Mouse (Mus musculus) mouse trophoblast stem cell (cell line): ENCODE data around the gene Psd4.

Experiments
- in situ Hi-C, 2 experiments: fragments of 300-500 bp; cut with MseI, MboI; formaldehyde crosslinking; loops; 2 replicates in 1 of 2; 3 replicates in 1 of 2; pipeline ENCODE4 v1.15.1; 2025

Gene Psd4

GRCm38 (mm10) chr2:24367030-24367894 is at the start of gene Psd4:
Psd4 (plus strand) TSS chr2:24367580.
- in situ Hi-C loops: loop anchor here in 1 of 2 experiments (5.0 kb wide), 1 partner anchor 40 kb away; no protein-coding TSS in a partner anchor

GRCm38 (mm10) chr2:24317919-24318598 is 49.3 kb upstream of the Psd4 start:
- in situ Hi-C loops: no loop called here

- in situ Hi-C loops: no loop called here
Observed at GRCm38 (mm10) chr2:24335333-24335732, 32.0 kb upstream of the Psd4 start.

- in situ Hi-C loops: no loop called here
Observed at GRCm38 (mm10) chr2:24336545-24336944, 30.8 kb upstream of the Psd4 start, which contains the start of gene Il1rn. Il1rn (plus strand) TSS chr2:24336853.

- in situ Hi-C loops: no loop called here
Observed at GRCm38 (mm10) chr2:24341395-24341885, 25.9 kb upstream of the Psd4 start.

- in situ Hi-C loops: no loop called here
Observed at GRCm38 (mm10) chr2:24344619-24345018, 22.8 kb upstream of the Psd4 start.

- in situ Hi-C loops: no loop called here
Observed at GRCm38 (mm10) chr2:24345056-24345455, 22.3 kb upstream of the Psd4 start.

- in situ Hi-C loops: no loop called here
Observed at GRCm38 (mm10) chr2:24347926-24348325, 19.5 kb upstream of the Psd4 start.

GRCm38 (mm10) chr2:24351159-24351558 is 16.2 kb upstream of the Psd4 start:
- in situ Hi-C loops: no loop called here

GRCm38 (mm10) chr2:24353042-24353441 is 14.3 kb upstream of the Psd4 start:
- in situ Hi-C loops: no loop called here

- in situ Hi-C loops: no loop called here
Observed at GRCm38 (mm10) chr2:24357642-24358041, 9.7 kb upstream of the Psd4 start.

- in situ Hi-C loops: no loop called here
Observed at GRCm38 (mm10) chr2:24359347-24359746, 8.0 kb upstream of the Psd4 start.

- in situ Hi-C loops: no loop called here
Observed at GRCm38 (mm10) chr2:24363818-24364217, 3.6 kb upstream of the Psd4 start.

GRCm38 (mm10) chr2:24366214-24366975 is 985 bp upstream of the Psd4 start:
- in situ Hi-C loops: loop anchor here in 1 of 2 experiments (5.0 kb wide), 1 partner anchor 41 kb away; no protein-coding TSS in a partner anchor

GRCm38 (mm10) chr2:24367895-24368261 is 498 bp downstream of the Psd4 start:
- in situ Hi-C loops: loop anchor here in 1 of 2 experiments (5.0 kb wide), 1 partner anchor 39 kb away; no protein-coding TSS in a partner anchor

GRCm38 (mm10) chr2:24378747-24379450 is 11.5 kb downstream of the Psd4 start:
- in situ Hi-C loops: no loop called here

GRCm38 (mm10) chr2:24382456-24383230 is 15.3 kb downstream of the Psd4 start:
- in situ Hi-C loops: no loop called here

- in situ Hi-C loops: no loop called here
Observed at GRCm38 (mm10) chr2:24383636-24384035, 16.3 kb downstream of the Psd4 start.

- in situ Hi-C loops: no loop called here
Observed at GRCm38 (mm10) chr2:24384393-24384792, 17.0 kb downstream of the Psd4 start.
